Mouse (Mus musculus) ES-E14 (cell line): Measurements from ENCODE around the gene Bmp8a. TPM values are rescaled to one million over a fixed set of nuclear protein-coding genes. Genes with fewer than 3 reads are reported as not detected.

Source experiments
- DNase-seq: peaks from one replicate; pipeline ENCODE4 v3.0.0-alpha.2; 2013; ENCODE audit warnings: low read depth, low spot score
- H3K27ac ChIP-seq: 2 replicates; pipeline ENCODE4 v1.5.1; 2012; ENCODE audit warnings: low read depth, mild to moderate bottlenecking, low read length, moderate library complexity, mixed read lengths; ENCODE audit not compliant: poor library complexity, insufficient read depth, severe bottlenecking
- H3K36me3 ChIP-seq: 2 replicates; pipeline ENCODE4 v1.6.1; 2012; ENCODE audit warnings: mild to moderate bottlenecking, low read length, moderate library complexity, mixed read lengths; ENCODE audit not compliant: control insufficient read depth, poor library complexity, insufficient read depth, severe bottlenecking
- H3K4me1 ChIP-seq, 2 experiments: fragments of 150-350 bp in 1 of 2; sonication (generic) in 1 of 2; 2 replicates each; pipeline ENCODE4 v1.6.1; 2012; ENCODE audit warnings: low read length in 2 of 2, mild to moderate bottlenecking in 1 of 2, mixed read lengths in 1 of 2; ENCODE audit not compliant: control insufficient read depth in 2 of 2, insufficient read depth in 2 of 2, poor library complexity in 1 of 2
- H3K4me3 ChIP-seq, 2 experiments: fragments of 150-350 bp in 1 of 2; sonication (generic) in 1 of 2; 2 replicates each; pipeline ENCODE4 v1.5.1; 2012; ENCODE audit warnings: low read length in 2 of 2, low read depth in 1 of 2, mild to moderate bottlenecking in 1 of 2, mixed read lengths in 1 of 2; ENCODE audit not compliant: insufficient read depth in 1 of 2, poor library complexity in 1 of 2, severe bottlenecking in 1 of 2
- H3K9ac ChIP-seq: 2 replicates; pipeline ENCODE4 v1.6.1; 2012; ENCODE audit warnings: low read depth, mild to moderate bottlenecking, low read length, mixed read lengths; ENCODE audit not compliant: poor library complexity, insufficient read depth, severe bottlenecking
- H3K9me3 ChIP-seq: fragments of 150-350 bp; sonication (generic); 2 replicates; pipeline ENCODE4 v1.6.1; 2012; ENCODE audit warnings: low read depth, mild to moderate bottlenecking, low read length; ENCODE audit not compliant: control insufficient read depth, insufficient read depth
- CHD2 ChIP-seq: IDR thresholded peaks from 2 replicates; pipeline ENCODE4 v1.6.1; 2014; ENCODE audit warnings: mild to moderate bottlenecking, low read depth, low read length, inconsistent platforms
- HCFC1 ChIP-seq: IDR thresholded peaks from 2 replicates; pipeline ENCODE4 v1.6.1; 2012; ENCODE audit warnings: low read length, inconsistent platforms, borderline replicate concordance; ENCODE audit not compliant: insufficient read depth
- MAFK ChIP-seq: IDR thresholded peaks from 2 replicates; pipeline ENCODE4 v1.6.1; 2014; ENCODE audit warnings: mild to moderate bottlenecking, low read depth, low read length, inconsistent platforms; ENCODE audit not compliant: insufficient read depth
- ZC3H11A ChIP-seq: IDR thresholded peaks from 2 replicates; pipeline ENCODE4 v1.6.1; 2012; ENCODE audit warnings: low read depth, mild to moderate bottlenecking, inconsistent platforms, low read length, borderline replicate concordance
- ZNF384 ChIP-seq: IDR thresholded peaks from 2 replicates; pipeline ENCODE4 v1.6.1; 2012; ENCODE audit warnings: low read depth, low read length, inconsistent platforms
- in situ Hi-C, 2 experiments: fragments of 600-800 bp; cut with MboI; formaldehyde crosslinking; loops; one replicate each; pipeline ENCODE4 v1.15.1; 2025; ENCODE audit warnings: low sequenced_read_pairs in 2 of 2, inconsistent platforms in 1 of 2; ENCODE audit not compliant: unreplicated experiment in 2 of 2
- total RNA-seq: library from RNA; depleted of rRNA; stranded (reverse); fragments of 300-350 nt; gene quantifications from 2 replicates; pipeline ENCODE4 v1.2.3, GENCODE M21; 2012

Bmp8a gene
- total RNA-seq, 1 experiment: 7.1 TPM

- Histone ChIP-seq H3K4me1 (peaks cover 0 to 6% of the 10 kb centered on the region in 2 experiments; a peak in 2 of 4 replicates), H3K9me3 (no peaks in the 10 kb centered on the region), H3K36me3 (no peaks in the 10 kb centered on the region), H3K4me3 (no peak overlapping the region), H3K9ac (no peak overlapping the region), H3K27ac (no peak overlapping the region)
- no peak for TF ChIP-seq MAFK
- no peak for TF ChIP-seq CHD2
- TF ChIP-seq ZC3H11A: no peak
- TF ChIP-seq HCFC1: no peak
- TF ChIP-seq ZNF384: no peak
- no peak for DNase-seq
- in situ Hi-C loops: no loop called here
These were observed 30.0 kb downstream of the Bmp8a start for GRCm38 (mm10) chr4:123313010-123313409.

DNA sequence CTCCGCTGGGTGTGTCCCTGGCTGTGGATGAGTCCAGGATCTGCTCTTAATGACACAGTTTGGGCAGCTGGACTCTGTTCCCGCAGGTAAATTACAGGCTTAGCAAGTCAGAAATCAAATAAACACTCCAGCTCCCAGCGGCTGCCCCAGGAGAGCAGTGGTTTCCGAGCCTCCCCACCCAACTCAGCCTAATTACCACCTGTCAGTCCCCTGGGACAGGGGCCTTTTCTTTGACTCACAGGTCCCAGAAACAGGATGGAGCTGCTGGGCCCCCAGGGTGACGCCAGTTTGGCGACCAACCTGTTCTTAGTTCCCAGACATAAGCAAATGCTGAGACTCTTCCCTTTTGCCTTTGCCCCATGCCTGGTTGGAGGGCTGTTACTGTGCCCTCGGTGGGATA, 31.2 kb downstream of the Bmp8a start:
- no peak for TF ChIP-seq MAFK
- no peak for TF ChIP-seq CHD2
- TF ChIP-seq ZC3H11A: no peak
- no peak for TF ChIP-seq HCFC1
- no peak for TF ChIP-seq ZNF384
- no peak for DNase-seq
- no peak overlapping the region for H3K4me3 ChIP-seq
- no peak overlapping the region for H3K27ac ChIP-seq
- H3K4me1 ChIP-seq: peaks cover 0 to 6% of the 10 kb centered on the region in 2 experiments; a peak in 2 of 4 replicates
- in situ Hi-C loops: no loop called here
- no peaks in the 10 kb centered on the region for H3K36me3 ChIP-seq
- H3K9ac ChIP-seq: no peak overlapping the region
- no peaks in the 10 kb centered on the region for H3K9me3 ChIP-seq

DNA sequence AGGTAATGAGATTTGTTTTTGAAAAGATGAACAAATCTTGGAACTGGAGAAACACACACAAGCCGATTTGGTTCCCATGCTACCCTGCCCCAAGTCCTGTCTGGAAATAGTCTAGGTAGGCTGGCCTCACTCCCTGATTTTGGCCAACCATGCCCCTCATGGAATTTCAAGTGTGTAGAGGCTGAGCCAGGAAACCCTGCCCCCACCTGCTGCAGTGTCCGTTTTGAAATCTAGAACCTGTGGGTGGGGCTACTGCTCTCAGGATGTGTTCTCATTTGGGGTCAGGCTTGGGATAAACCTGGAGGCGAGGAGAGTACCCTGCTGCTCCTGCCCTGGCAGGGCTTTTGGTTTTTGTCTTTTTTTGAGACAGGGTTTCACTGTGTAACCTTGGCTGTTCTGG, 34.8 kb downstream of the Bmp8a start:
- in situ Hi-C loops: loop anchor here in 1 of 2 experiments (10.0 kb wide), 1 partner anchor 77 kb away; no protein-coding TSS in a partner anchor

GRCm38 (mm10) chr4:123306999-123307398, 36.1 kb downstream of the Bmp8a start:
- Histone ChIP-seq H3K36me3 (peaks cover 11% of the 10 kb centered on the region; the same call in 1 of the 2 replicates), H3K9ac (no peak overlapping the region), H3K27ac (no peak overlapping the region), H3K4me3 (no peak overlapping the region), H3K9me3 (no peaks in the 10 kb centered on the region), H3K4me1 (peaks cover 0 to 6% of the 10 kb centered on the region in 2 experiments; a peak in 2 of 4 replicates)
- TF ChIP-seq HCFC1: no peak
- TF ChIP-seq CHD2: no peak
- TF ChIP-seq MAFK: no peak
- DNase-seq: no peak
- in situ Hi-C loops: loop anchor here in 1 of 2 experiments (10.0 kb wide), 1 partner anchor 78 kb away; no protein-coding TSS in a partner anchor

More for the DNA sequence above, 34.8 kb downstream of the Bmp8a start:
- H3K36me3 ChIP-seq: peaks cover under 1% of the 10 kb centered on the region; the same call in 1 of the 2 replicates
- H3K9ac ChIP-seq: no peak overlapping the region
- H3K4me3 ChIP-seq: no peak overlapping the region
- no peak for TF ChIP-seq ZC3H11A
- DNase-seq: no peak
- peaks cover 0 to 6% of the 10 kb centered on the region in 2 experiments; a peak in 2 of 4 replicates for H3K4me1 ChIP-seq
- H3K9me3 ChIP-seq: no peaks in the 10 kb centered on the region
- H3K27ac ChIP-seq: no peak overlapping the region

DNA sequence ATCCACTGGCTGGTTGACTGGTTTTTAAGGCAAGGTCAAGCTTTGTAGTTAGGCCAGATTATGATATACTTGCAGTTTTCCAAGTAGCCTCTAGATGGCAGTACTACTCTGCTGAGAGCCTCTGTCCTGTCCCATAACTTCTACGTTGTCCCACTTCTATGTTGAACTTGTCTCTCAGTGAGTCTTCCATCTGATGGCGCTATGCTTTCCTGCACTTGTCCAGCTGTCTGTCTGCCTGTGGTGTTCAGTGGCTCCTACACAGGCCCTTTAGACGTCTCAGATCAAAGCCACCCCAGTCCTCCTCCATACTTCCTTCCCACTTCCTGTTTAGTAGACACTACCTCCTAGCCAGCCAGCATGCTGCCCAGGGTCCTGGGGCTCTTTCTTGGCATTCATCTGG, 37.3 kb downstream of the Bmp8a start:
- peak; percentile 56 for DNase-seq
- H3K36me3 ChIP-seq: peaks cover 15% of the 10 kb centered on the region
- H3K4me1 ChIP-seq: peaks cover 0 to 6% of the 10 kb centered on the region in 2 experiments; a peak in 2 of 4 replicates
- H3K27ac ChIP-seq: no peak overlapping the region
- H3K4me3 ChIP-seq: no peak overlapping the region
- no peak overlapping the region for H3K9ac ChIP-seq
- no peaks in the 10 kb centered on the region for H3K9me3 ChIP-seq
- TF ChIP-seq ZC3H11A (peak; percentile 71; the same call in 1 of the 2 replicates), CHD2 (no peak), MAFK (peak; percentile 67)
- in situ Hi-C loops: loop anchor here in 1 of 2 experiments (10.0 kb wide), 1 partner anchor 79 kb away; no protein-coding TSS in a partner anchor
